Mouse (Mus musculus) ZHBTc4 (cell line): ENCODE results near the gene Nf2.

Source experiments
- DNase-seq: peaks from one replicate; pipeline ENCODE4 v3.0.0-alpha.2; 2011; ENCODE audit warnings: low read depth, low spot score

Gene Nf2

GRCm38 (mm10) chr11:4849258-4849943, at the start of gene Nf2:
TSS of gene Nf2 (minus strand) at chr11:4849536.
- peak; percentile 100 for DNase-seq

GRCm38 (mm10) chr11:4894848-4895816, 45.8 kb upstream of the Nf2 start, which contains the start of gene Thoc5:
TSS of gene Thoc5 (plus strand) at chr11:4895320.
- peak; percentile 84 for DNase-seq

- no peak for DNase-seq
Observed at GRCm38 (mm10) chr11:4886987-4887386, 37.7 kb upstream of the Nf2 start.

- peak; percentile 74 for DNase-seq
Observed at GRCm38 (mm10) chr11:4885385-4885903, 36.1 kb upstream of the Nf2 start.

- DNase-seq = peak; percentile 88
Observed at GRCm38 (mm10) chr11:4882892-4883627, 33.7 kb upstream of the Nf2 start.

GRCm38 (mm10) chr11:4881087-4881486, 31.8 kb upstream of the Nf2 start:
- no peak for DNase-seq

- peak; percentile 55 for DNase-seq
Observed at GRCm38 (mm10) chr11:4874551-4874950, 25.2 kb upstream of the Nf2 start.

GRCm38 (mm10) chr11:4873755-4874475, 24.6 kb upstream of the Nf2 start, which contains the start of gene Nipsnap1:
TSS of gene Nipsnap1 (plus strand) at chr11:4873951.
- DNase-seq = peak; percentile 93

- DNase-seq = peak; percentile 88
Observed at GRCm38 (mm10) chr11:4865645-4866251, 16.4 kb upstream of the Nf2 start.

GRCm38 (mm10) chr11:4862730-4863129, 13.4 kb upstream of the Nf2 start:
- DNase-seq = no peak

GRCm38 (mm10) chr11:4861816-4862604, 12.7 kb upstream of the Nf2 start:
- peak; percentile 55 for DNase-seq

- peak; percentile 38 for DNase-seq
Observed at GRCm38 (mm10) chr11:4860986-4861385, 11.7 kb upstream of the Nf2 start.

- DNase-seq = no peak
Observed at GRCm38 (mm10) chr11:4858416-4858815, 9.1 kb upstream of the Nf2 start.

- DNase-seq = no peak
Observed at GRCm38 (mm10) chr11:4854181-4854580, 4.8 kb upstream of the Nf2 start.

- DNase-seq = peak; percentile 78
Observed at GRCm38 (mm10) chr11:4853021-4853420, 3.7 kb upstream of the Nf2 start.

- DNase-seq = no peak
Observed at GRCm38 (mm10) chr11:4850404-4850803, 1.1 kb upstream of the Nf2 start.

- DNase-seq = peak; percentile 57
Observed at GRCm38 (mm10) chr11:4848483-4849248, 670 bp downstream of the Nf2 start.

- no peak for DNase-seq
Observed at GRCm38 (mm10) chr11:4840942-4841526, 8.3 kb downstream of the Nf2 start.
